Mouse (Mus musculus) megakaryocyte, embryonic 14.5 days (primary cell): ENCODE measurements around the gene Gabra2.

ENCODE experiments used
- FLI1 ChIP-seq: IDR thresholded peaks from 2 replicates; pipeline ENCODE4 v1.6.1; 2012; ENCODE audit warnings: low read length, inconsistent platforms, mixed read lengths
- GATA1 ChIP-seq: IDR thresholded peaks from 3 replicates; pipeline ENCODE4 v1.6.1; 2012; ENCODE audit warnings: mixed read lengths, low read length, inconsistent platforms, borderline replicate concordance

DNA sequence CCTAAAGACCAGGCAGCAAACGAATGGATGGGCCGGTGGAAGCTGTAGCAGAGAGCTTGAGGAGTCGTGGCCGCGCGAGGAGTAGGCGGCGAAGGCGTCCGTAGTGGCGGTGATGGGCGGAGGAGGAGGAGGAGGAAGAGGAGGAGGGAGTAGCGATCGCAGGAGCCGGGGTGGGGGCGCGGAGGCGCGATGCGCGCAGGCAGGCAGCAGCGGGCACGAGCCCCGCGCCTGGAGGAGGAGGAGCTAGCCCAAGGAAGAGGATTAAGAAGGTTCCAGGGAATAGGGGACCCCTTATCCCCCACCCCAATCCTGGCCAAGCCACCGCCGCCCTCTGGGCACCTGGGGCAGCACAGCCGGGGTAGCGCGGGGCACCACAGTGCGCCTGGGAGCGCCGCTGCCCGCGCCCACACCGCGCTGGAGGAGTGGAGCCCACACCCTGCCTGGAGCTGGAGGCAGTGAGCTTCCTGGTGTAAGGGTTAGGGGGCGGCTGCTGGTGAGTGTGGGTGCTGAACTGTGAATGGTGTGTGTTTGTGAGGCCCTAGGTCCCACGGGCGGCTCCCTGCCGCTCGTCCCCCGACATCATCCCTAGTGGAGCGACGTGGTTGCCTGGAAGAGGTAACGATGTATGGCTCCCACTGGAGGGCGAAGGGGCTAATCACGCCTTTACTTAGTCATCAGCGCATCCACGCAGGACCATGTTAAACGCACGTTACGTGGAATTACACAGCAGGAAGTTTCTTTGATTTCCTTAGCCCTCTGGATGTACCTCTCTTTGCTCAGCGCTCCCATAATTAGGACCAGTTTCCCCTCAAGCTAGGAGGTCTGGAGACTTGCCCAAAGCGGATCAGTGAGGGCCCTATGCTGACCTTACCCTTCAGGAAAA is at the start of gene Gabra2:
- TF ChIP-seq GATA1 (no peak), FLI1 (no peak)
